Mouse (Mus musculus): ENCODE measurements at regions not wholly inside any gene's neighbourhood (a gene's known extent, or its start where the extent isn't known, plus 50 kb on each side); places are given as distances from the start of the nearest gene placed in this dataset.
"Not testable (repeated sequence)": the region's sequence is repeated elsewhere in the genome, so short reads cannot be mapped to it uniquely, and the experiment has no call there.

DNA sequence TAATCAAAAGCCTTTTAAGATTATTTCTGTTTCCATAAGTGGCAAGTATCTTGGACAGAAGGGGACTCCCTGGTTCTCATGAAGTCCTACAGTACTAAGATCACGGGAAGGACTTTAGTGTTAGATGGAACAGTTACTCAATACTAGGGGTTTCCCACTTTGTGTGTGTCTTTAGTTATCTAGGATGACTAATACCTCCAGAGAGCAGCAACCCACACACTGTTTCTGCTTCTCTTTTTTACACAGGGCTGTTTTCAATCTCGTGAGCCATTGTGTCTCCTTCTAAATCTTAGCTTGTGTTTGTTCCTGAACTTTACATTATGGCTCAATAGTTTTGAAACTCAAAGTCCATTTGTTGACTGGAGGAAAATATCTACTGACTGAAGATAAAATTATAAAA lies 496.5 kb upstream of the Impg1 start:
- DNase-seq (ENCODE audit: low spot score) = no peak

DNA sequence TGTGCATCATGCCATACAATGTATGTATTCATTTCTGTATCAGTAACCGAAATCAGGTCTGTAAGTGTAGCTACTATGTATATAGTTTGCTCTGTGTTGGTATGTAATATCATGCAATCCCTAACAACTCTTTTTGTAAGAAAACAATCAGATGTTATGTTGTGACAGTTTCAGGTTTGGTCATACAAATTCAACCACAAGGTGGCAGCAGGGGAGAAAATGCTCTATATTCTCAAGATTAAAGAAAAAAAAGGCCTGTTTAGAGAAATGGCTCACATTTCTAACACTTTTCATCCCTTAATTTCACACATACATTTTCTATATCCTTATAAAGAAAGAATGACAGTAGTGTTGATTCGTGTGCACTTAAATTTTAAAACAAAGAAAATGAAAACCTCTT lies 477.7 kb upstream of the Impg1 start:
- DNase-seq (ENCODE audit: low spot score) = peak; percentile 4

DNA sequence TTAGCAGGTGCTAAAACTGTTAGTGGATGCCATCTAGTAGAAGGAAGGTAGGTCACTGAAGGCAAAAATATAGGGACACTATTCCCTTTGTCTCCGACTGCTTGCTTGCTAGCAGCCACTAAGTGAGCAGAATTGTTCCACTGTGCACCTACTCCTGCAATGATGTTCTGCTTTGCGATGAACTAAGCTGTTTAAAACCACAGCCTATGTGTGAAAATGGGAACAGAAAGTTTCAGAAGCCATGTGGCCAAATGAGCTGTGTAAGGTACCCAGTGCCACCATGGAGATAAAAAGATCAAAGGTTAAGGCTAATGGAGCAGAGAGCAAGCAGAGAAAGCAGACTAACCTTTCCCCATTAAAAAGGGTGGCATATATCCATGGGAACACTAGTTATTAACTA lies 476.1 kb upstream of the Impg1 start:
- DNase-seq (ENCODE audit: low spot score) = no peak

- DNase-seq (ENCODE audit: low spot score) = no peak
Measured at GRCm38 (mm10) chr9:80938238-80938637, 473.0 kb upstream of the Impg1 start.

- no peak for DNase-seq (ENCODE audit: low spot score)
Measured at GRCm38 (mm10) chr9:80930628-80931027, 465.3 kb upstream of the Impg1 start.

DNA sequence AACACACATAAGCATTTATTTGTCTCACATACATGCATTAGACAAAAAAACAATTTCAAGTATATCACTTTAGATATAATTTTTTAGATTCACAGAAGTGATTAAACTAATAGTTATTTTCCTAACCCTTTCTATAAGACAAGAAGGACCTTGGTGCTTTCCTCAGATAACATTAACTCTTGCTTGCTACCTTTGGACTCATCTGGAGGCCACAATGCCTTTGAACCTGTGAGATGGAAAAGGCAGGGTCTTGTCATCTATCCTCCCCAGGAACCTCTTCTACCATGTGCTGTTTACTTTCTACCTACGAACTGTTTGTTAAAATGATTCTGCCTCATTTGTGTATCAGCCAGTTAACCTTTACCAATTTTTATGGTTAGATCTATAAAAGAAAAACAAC lies 455.0 kb upstream of the Impg1 start:
- DNase-seq (ENCODE audit: low spot score) = no peak

DNA sequence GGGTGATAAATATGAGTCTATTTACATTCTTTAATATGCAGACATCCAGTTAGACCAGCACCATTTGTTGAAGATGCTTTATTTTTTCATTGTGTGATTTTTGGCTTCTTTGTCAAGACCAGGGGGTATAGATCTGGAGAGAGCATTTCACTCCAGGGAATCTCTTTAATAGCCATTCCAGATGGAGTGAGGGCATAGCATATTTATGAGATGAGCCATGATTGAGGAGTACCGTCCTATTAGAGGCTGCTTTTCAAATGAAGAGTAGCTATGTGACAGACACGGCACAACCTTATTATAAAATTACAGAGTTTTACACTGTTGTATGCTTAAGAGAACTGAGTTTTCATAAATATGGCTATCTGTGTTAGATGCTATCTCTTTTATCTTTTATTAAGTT lies 448.6 kb upstream of the Impg1 start:
- no peak for DNase-seq (ENCODE audit: low spot score)

- DNase-seq (ENCODE audit: low spot score) = no peak
Measured at GRCm38 (mm10) chr9:80912177-80912576, 446.9 kb upstream of the Impg1 start.

- DNase-seq (ENCODE audit: low spot score) = no peak
Measured at GRCm38 (mm10) chr9:80866807-80867206, 401.5 kb upstream of the Impg1 start.

GRCm38 (mm10) chr9:80858998-80859397 lies 393.7 kb upstream of the Impg1 start:
- no peak for DNase-seq (ENCODE audit: low spot score)

DNA sequence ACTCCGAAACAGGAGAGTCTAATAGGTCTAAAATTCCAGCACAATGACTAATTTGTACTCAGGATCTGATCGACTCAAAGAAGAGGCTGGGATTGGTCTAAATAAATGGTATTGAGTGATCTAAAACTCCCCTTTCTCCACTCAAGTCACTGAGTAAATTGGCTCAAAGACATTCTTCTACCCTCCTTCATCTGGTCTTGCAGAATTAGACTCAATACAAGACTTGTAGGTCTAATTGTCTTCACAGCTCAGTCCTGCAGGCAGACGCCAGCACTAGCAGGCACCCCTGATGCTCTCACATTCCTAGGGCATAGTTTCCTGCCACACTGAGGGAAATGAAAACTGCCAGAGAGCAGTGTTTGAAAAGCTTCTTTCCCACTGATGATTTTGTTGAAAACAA lies 382.9 kb upstream of the Impg1 start:
- DNase-seq (ENCODE audit: low spot score) = no peak

GRCm38 (mm10) chr9:80832808-80833207 lies 367.5 kb upstream of the Impg1 start:
- no peak for DNase-seq (ENCODE audit: low spot score)

DNA sequence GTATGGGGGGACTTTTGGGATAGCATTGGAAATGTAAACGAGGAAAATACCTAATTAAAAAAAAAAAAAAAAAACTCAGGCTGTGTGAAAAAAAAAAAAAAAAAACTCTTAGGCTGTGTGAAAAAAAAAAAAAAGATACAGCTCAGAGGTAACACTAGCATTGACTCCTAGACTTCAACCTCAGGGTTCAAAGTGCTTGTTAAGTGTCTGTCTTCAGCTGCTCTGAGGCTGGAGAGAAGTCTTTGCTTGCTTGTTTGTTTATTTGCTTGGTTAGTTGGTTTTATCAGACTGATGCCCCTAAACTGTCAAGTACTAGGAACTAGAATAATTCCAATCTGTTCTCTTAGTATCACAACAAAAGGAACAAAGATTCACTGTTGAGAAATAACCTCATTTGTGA lies 360.1 kb upstream of the Impg1 start:
- DNase-seq (ENCODE audit: low spot score) = no peak

GRCm38 (mm10) chr9:80820066-80820465 lies 354.8 kb upstream of the Impg1 start:
- DNase-seq (ENCODE audit: low spot score) = peak; percentile 1

DNA sequence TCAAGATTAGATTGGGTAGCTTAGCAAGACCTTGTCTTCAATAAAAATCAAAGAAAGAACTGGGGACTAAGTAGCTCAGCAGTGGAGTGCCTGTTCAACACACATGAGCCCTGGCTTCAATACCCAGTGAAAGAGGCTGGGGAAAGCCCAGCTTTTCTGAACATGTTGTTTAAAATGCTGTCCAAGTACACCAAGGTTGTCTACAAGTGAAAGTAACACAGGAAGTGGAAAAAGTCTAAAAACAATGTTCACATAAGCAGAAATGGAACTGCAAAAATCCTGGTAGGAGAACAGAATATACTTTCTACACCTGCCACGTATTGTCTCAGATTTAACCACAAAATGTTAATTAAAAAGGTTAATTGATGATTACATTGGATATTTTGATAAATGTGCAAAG lies 353.8 kb upstream of the Impg1 start:
- no peak for DNase-seq (ENCODE audit: low spot score)

GRCm38 (mm10) chr9:80813921-80814320 lies 348.6 kb upstream of the Impg1 start:
- not testable (repeated sequence) for DNase-seq (ENCODE audit: low spot score)

GRCm38 (mm10) chr9:80791523-80791922 lies 326.2 kb upstream of the Impg1 start:
- DNase-seq (ENCODE audit: low spot score) = no peak

- no peak for DNase-seq (ENCODE audit: low spot score)
Measured at GRCm38 (mm10) chr9:80774541-80774940, 309.3 kb upstream of the Impg1 start.

GRCm38 (mm10) chr9:80735806-80736205 lies 270.5 kb upstream of the Impg1 start:
- DNase-seq (ENCODE audit: low spot score) = not testable (repeated sequence)

DNA sequence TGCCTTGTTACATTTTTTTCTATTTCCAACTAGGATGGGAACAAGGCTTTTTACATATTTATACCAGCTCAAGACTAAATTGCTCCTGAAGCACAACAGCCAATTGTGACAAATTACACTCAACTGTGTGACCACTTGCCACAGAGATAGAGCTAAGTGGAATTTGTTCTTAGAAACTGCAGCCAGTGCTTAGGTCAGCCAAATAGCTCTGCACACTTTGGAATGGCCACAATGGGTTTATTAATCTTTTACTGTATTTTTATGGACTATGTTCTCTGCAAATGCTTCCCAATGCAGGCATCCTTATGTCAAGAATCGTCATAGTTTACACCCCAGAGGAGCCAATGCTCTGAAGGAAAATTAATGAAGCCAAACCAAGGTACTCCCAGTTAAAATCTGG lies 267.7 kb upstream of the Impg1 start:
- no peak for DNase-seq (ENCODE audit: low spot score)

DNA sequence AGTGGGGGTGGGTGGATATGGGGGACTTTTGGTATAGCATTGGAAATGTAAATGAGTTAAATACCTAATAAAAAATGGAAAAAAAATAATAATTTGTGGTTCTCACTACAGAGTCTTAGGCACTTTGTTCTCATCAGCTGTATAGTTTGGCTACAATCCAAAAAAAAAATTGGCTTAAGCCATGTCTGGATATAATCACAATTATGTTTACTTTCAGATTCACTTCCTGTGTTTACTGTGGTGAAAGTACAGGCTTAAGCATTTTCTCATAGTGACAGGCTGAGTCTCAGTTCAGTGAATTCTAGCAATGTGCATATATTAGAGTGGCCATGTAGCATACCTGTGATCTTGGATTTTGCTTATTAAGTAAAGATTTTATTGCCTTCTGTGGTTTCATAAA lies 258.4 kb upstream of the Impg1 start:
- no peak for DNase-seq (ENCODE audit: low spot score)

DNA sequence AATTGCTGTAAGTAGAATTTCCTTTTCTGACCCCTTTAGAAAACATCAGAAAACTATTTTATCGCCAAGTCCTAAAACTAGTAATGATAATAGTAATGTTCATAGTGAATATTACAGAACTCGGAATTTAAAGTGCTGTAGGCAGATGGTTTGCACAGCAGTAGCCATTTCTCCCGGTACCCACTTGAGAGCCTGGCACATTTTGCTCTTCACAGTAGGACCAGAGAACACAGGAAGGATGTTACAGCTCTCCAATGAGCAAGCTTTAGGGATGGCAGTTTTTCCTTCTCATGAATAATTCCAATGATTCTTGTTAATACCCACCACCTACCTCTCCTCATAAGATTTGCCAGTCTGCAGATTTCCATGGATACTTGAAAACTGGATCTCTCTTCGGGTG lies 253.2 kb upstream of the Impg1 start:
- no peak for DNase-seq (ENCODE audit: low spot score)

DNA sequence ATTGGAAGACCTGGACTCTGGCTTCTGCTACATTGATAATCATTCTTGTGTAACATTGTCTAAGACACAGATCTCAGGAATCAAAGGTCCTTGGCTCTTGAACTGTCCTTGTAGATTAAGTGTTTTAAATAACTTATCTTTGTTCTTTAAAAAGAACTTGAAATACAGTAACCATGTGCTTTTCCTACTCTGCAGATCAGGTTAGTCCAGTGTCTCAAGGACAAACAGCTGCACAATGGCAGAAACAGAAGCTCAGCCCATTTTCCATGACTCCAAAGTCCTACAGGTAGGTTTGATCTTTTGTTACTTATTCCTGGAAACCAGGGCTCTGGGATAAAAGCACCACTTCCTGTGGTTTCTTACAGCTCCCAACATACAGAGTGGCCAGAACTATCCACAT lies 244.5 kb upstream of the Impg1 start:
- no peak for DNase-seq (ENCODE audit: low spot score)

DNA sequence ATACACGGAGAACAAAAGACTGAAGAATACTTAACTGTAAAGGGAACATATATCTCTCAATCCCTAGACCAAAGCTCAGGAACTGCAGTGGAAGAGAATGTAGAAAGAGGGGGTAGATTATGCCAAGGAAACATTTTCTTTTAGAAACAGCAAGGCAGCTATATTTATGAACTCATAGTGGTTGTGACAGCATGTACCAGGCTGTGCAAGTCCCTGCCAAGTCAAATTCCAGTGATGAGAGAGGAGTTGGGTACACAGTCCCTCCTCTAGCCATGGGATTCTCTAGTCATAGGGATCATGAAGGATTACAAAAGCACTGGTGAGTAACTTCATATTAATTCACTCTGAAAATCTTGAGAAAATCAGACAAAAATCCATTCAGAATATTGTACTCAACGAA lies 240.0 kb upstream of the Impg1 start:
- DNase-seq (ENCODE audit: low spot score) = no peak

DNA sequence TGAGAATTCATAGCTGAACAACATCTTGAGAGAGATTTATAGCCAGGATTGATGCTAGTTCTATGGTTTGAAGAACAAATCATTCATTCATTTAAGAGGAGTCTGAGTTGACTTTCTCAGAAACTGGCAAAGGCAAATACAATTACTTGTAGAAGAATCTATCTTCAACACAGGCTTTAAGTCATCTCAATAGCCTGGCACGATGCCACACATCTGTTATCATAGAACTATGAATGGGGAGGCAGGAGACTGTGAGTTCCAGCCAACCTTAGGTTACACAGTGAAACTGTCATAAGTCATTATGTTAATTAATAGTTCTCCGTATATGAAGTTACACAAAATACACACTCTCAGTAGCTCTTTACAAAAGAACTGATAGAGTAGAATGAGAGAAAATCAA lies 231.9 kb upstream of the Impg1 start:
- no peak for DNase-seq (ENCODE audit: low spot score)
